Mouse (Mus musculus) embryo, embryonic 9.5 days (tissue): ENCODE results near the gene Mmgt2.

Experiments
- DNase-seq: peaks from one replicate; pipeline ENCODE4 v3.0.0-alpha.2; 2017; ENCODE audit errors: extremely low spot score

The Mmgt2 gene

GRCm38 (mm10) chr11:62621586-62622283 lies 26.7 kb upstream of the Mmgt2 start:
- no peak for DNase-seq

GRCm38 (mm10) chr11:62622850-62623249 lies 25.6 kb upstream of the Mmgt2 start:
- peak; percentile 52 for DNase-seq

DNA sequence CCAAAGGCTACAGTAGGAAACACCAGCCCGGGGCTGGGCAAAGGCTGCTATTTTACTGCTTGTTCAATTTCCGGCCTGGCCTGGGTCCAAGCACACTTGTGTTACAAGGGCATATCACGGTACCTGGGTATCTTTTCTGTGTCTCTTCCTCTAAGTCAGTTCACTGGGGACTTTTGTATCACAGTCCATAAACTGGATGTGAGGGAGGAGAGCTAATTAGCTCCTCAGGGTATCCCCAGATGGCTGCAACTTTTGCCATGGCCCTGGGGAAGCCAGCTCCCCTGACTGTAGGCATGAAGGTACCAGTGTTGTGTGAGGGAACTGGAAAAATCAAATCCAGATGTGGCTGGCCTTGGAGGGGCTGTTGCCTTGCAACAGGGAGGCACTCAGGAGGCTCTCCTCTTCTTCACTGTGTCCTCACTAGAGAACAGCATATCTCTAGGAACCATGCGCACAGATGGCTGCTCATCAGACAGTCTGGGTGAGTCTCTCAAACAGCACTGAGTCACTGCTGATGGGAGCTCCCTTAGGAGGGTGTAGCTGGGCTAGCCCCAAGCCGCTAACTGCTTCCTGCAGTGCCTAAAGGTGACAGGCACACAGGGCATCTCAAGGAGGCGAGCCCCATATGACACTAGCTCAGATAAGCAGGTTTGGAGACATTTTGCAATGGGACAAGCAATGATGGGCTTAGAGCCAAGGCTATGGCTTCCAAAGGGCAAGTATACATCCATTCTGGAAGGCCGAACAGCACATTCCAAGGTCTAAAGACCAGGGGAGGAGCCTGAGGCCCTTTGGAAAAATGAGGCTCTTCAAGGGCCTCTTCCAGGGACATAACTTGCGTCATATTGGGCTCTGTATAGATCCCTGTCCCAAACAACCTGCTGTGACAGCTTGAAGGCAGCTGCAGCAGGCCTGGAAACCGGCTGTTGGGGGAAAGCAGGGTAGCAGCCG lies 23.8 kb upstream of the Mmgt2 start:
- peak; percentile 28 for DNase-seq

- DNase-seq: peak; percentile 83
Measured at GRCm38 (mm10) chr11:62629352-62630224, 18.9 kb upstream of the Mmgt2 start.

DNA sequence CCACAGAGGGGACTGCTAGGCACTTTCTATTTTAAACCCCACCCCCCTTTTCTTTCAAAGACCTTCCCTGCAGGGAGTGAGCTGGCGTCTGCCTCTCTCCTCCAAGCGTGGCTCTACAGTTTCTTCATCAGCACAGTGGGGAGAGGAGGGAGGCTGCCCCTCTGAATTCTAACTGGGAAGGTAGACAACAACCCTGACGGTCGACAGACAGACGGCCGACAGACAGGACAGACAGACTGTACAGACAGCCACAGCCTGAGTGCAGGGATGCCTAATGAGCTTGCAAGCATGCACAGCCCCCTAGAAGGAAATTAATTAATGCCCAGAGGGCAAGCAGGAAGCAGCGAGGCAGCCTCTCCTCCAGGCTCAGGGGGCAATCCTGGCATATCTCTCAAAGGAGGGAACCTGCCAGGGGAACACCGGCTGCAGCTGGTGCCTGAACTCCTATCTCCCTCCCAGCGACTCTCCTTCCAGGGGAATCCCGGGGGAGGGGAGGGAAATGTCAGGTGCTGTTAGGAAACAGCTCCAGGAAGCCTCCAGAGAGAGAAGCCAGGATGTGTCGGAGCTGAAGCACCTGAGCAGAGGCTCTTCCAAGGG lies 18.1 kb upstream of the Mmgt2 start:
- DNase-seq: peak; percentile 60

DNA sequence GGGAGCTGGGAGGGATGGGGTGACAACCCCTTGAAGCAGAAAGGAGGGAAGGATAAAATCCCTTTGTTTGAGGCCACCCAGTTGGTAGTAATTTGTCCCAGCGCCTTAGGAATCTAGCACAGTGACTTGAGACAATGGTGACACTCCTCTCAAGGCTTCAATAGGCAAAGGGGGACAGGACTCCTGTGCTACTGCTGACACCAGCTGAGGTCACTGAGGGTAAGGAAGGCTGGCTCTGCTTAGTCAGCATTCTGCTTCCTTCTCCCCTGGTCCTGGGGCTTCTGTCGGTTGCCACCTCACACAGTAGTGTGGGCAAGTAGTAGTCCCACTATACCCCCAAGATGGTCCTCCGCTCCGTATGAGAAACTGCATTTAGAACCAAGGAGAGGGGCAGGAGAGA lies 17.3 kb upstream of the Mmgt2 start:
- DNase-seq: peak; percentile 22

- DNase-seq: no peak
Measured at GRCm38 (mm10) chr11:62635406-62635805, 13.1 kb upstream of the Mmgt2 start.

GRCm38 (mm10) chr11:62636105-62636839 lies 12.2 kb upstream of the Mmgt2 start:
- no peak for DNase-seq

GRCm38 (mm10) chr11:62636840-62637221 lies 11.6 kb upstream of the Mmgt2 start:
- DNase-seq: no peak

DNA sequence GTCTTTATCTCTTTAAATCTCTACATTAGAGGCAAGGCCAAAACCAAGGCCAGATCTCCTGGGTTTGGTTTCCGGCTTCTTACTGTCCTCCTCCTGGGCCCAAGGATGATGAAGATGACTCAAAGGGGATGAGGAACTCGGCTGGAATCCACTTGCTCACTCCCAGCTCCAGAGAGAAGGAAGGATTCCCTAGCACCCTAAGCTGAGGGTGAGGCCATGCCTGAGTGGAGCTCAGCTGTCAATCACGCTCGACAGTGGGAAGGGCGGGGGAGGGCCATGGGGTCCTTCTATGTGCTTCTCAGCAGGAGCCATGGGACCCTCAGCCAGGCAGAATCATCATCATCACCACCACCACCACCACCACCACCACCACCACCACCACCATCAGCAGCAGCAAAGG lies 11.1 kb upstream of the Mmgt2 start:
- no peak for DNase-seq

DNA sequence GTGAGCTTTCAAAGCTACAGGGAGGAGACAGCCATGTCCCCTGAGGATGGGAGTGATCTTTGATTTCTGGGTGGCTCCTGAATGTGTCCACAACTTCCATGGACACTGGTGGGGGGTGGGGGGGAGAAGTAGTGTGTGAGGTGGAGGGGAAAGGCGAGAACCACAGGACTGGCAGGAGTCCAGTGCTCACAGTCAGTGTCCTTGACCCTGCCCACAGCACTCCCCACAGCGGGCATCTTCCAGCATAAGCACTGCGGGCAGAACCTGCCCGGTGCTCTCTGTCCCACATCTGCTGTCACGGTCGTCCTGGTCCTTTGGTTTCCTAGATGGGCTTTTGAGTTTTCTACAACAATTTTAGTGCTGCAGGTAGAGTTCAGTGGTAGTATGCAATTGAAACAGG lies 10.7 kb upstream of the Mmgt2 start:
- no peak for DNase-seq

DNA sequence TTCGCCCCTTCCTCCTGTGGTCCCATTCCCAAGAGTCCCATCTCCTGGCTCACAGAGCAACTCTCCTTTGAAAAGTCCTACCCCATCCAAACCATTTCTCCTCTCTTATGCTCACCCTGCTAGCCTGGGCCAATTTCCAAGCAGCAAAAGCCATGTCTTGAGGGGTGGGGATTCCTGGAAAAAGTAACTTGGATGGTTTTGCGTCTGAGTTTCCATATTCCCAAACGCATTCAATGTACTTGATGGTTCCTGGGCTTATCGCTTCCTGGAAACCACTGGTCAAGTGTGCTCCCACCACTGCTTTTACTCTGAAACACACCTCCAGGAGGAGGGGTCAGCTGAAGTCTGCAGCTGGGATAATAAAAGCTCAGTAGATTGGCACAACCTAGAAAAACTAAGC lies 10.1 kb upstream of the Mmgt2 start:
- DNase-seq: no peak

DNA sequence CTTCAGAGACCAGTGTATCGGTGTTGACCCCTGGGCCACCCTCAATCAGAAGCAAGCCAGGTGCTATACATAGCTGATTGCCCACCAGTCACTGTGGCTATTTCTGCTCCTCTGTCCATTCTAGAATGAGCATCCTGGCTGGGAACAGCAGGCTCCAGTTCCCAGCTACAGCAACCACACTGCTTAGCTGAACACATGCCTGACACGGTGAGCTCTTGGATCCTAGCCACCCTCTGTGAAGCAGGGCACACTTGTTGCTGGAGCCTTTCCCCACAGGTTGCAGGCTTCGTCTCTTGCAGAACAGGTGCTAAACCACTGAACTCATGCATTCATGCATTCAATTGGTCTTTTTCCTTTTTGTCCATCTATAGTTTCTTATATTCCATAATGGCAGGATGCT lies 8.1 kb upstream of the Mmgt2 start:
- DNase-seq: no peak

GRCm38 (mm10) chr11:62642023-62642844 lies 6.2 kb upstream of the Mmgt2 start:
- no peak for DNase-seq

GRCm38 (mm10) chr11:62643011-62643631 lies 5.3 kb upstream of the Mmgt2 start:
- no peak for DNase-seq

DNA sequence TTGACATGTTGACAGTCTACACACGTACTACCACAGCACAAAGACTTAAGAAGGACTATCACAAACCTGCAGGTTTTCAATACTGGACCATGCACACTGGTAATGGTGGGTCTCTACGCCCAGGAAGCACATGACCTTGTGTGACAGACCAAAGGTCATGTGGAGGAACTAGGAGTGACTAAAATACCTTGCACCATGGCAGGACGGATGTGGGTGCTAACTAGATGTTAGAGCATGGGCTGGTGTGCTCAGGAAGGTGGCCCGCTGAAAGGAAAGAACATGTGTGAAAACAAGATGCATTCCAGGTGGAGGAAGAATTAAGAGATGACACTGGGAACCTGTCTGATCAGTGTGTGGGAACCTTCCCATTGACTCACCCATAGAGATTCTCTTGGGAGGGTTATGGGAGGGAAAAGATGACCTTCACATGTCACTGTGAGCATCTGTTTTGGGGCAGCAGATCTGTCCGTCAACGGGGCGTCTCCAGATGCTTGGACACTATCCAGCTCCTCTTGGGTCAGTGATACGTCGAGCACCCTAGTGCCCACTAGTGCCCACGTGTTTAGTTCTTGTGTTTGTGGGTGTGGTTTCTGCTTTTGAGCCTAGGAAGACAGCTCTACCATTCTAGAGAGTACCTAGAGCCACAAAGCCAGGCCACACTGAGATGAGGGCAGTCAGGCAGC lies 4.6 kb upstream of the Mmgt2 start:
- DNase-seq: no peak

DNA sequence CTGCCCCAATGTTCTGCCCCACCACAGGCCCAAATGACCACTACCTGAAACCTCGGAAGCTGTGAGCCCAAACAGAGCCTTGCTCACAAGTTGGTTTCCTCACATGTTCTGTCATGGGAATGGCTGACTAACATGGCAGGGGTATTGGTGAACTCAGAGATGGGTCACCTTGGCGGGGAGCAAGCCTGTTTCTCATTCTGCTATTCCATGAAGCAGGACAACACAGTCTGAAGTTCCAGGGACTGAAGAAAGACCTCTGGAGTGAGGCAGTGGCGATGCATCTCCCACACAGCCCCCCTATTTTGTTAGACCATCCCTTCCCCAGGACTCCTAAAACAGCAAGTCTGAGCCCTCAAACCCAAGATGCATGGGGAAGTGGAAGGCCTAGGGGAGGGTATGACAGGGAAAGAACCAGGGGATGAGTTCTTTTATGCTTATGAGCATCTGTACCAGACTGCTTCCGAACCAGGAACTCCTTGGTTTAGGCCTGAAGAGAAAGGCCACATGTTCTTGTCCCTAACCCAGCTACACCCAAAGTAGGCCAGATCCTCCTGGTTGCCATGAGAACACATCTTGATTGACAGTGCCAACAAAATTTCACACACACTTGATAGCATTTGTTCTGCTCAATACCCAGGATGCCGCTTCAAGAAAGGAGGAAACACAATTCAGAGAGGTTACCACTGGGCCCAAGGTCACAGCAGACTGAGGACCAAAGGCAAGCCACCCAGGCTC lies 3.7 kb upstream of the Mmgt2 start:
- no peak for DNase-seq

GRCm38 (mm10) chr11:62645337-62645675 lies 3.2 kb upstream of the Mmgt2 start:
- DNase-seq: no peak
